Mouse (Mus musculus) left cerebral cortex, postnatal 10 days (tissue): ENCODE measurements around the gene Pithd1. TPM values are rescaled to one million over a fixed set of nuclear protein-coding genes. Genes with fewer than 3 reads are reported as not detected.

ENCODE experiments used
- DNase-seq, 2 experiments: peaks; one replicate each; pipeline ENCODE4 v3.0.0; 2021 to 2022; ENCODE audit warnings: low spot score in 2 of 2, mixed read lengths in 1 of 2; ENCODE audit errors: extremely low spot score in 1 of 2
- intact Hi-C: fragments of 180-260 bp; cut with DNase I; formaldehyde crosslinking; loops from one replicate; pipeline ENCODE4 v1.15.1; 2025
- total RNA-seq, 2 experiments: library from RNA; stranded (reverse); gene quantifications; 2 replicates each; pipeline ENCODE4 v1.2.3; 2021

Gene Pithd1
- total RNA-seq = 10 to 100 TPM; 58.4 to 63.8 TPM

- intact Hi-C loops = loop anchor here (10.0 kb wide), 1 partner anchor 68 kb away; the partner anchor contains the start of gene Rpl11
- DNase-seq = peak; percentile 87 to 94
These were observed at the start of gene Pithd1 for GRCm38 (mm10) chr4:135986943-135987710. TSS of gene Pithd1 (minus strand) at chr4:135987264.

DNA sequence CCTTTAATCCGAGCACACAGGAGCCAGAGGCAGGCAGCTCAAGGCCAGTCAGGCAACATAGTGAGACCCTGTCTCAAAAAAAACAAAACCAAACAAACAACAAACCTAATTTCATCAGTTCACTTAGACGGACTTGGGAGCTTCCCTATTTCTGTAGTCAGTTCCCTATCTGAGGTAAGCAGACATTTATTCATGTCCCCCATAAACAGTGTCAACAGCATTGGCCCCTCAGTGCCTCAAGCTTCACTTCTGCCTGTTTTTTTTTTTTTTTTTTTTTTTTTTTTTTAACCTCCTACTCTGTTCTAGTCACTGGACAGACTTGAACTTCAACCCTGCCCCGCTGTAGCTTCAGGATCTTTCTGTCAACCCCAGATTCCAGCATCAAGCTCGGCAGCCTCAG lies 48.0 kb upstream of the Pithd1 start:
- intact Hi-C loops = no loop called here
- no peak for DNase-seq

DNA sequence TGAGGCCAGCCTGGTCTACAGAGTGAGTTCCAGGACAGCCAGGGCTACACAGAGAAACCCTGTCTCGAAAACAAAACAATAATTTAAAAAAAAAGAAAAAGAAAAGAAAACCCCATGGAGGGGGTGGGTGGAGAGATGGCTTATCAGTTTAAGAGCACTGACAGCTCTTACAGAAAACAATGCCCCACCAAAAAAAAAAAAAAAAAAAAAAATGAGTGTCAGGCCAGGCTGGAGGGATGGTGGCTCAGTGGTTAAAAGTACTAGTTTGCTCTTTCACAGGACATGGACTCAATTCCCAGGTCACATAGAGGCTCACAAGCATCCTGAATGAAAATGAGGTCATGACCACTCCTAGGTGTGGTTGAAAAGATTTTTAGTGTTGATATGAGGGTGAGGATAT lies 46.2 kb upstream of the Pithd1 start:
- no peak for DNase-seq
- intact Hi-C loops = no loop called here

DNA sequence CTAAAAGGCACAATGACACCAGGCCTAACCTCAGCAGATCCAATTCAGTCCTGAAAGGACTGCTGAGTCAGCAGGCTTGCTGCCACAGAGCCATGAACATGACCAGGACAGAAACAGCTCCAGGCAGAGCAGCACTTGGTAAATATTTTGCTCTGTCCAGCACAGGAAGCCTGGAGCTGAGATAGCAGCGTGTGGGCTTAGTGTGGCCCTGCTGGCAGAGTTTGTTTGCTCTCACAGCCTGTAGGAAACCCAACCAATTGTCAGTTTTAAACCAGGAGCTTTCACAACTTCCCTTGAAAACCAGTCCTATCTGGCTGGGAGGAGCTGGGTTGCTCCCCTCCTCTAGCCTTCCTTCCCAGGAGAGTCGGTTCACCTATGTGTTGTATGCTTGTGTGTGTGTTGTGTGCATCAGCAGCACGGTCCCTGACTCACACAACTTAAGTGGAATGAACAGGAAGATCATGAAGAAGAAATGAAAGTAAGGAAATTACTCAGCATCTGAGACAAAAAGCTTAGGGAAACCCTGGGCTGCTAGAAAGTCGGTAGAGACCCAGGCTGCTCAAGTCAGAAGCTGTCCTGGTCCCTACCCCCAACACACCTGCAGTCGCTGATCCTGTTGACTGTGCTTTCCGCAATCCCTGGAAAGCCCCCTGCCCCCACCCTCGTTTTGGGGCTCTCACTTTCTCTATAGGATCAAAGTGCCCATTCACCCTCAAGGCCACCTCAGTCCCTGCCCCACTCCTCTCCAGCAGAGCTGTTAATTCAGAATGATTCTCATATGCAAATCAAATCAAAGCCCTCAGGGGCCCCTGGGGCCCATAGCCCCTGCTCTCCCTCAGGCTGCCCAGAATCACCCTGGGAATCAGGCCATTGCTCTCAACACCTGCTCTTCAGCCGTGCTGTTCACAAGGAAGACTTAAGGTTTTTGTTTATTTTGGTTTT lies 44.2 kb upstream of the Pithd1 start:
- peak in 1 of 2 experiments; percentile 60 for DNase-seq
- intact Hi-C loops = no loop called here

DNA sequence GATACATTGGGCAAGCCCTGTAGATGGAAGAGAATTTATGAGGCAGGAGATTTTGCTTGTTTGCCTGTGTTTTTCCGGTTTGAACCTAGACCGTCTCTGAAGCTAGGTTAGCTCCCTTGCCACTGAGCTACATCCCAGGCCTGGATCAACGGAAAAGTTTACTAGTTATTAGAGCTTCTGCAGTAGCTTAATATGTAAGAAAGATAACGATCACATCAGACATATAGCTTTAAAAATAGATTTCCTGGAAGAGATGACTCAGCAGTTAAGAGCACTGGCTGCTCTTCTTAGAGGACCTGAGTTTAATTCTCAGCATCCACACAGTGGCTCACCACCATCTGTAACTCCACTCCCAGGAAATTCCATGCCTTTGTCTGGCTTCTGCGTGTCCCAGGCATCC lies 41.6 kb upstream of the Pithd1 start:
- no peak for DNase-seq
- intact Hi-C loops = no loop called here

- DNase-seq = no peak
These were observed 41.1 kb upstream of the Pithd1 start for GRCm38 (mm10) chr4:136028132-136028564.

DNA sequence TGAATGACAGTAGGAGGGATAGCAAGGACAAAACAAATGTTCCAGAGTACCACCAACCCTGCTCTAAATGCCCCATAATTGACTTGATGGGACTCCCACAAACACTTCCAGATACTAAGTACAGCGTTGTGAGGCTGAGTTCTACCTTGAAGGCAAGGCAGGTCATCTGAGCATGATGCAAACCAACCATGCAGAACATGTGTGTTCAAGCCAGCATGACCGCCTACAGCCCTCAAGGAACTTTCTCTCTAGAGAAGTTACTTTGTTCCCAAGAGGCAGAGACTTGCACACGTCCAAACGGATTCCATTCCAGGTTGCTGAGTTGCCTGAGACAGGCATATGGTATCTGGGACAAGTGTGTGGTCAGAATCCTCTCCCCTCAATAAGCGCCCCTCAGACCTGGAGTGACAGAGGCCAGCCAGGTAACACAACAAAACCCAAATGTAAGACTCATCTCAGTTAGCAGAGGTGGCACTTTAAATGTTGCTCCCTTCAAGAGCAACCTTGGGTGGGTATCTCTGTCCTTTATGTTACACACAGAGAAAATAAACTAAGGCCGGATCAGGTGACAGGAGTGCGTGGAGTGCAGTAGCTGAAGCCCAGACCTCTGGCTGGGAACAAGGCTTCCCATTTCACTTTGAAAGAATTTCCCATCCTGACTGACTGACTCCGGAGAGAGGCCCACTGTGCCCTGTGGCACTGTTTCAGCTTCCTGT lies 40.5 kb upstream of the Pithd1 start:
- intact Hi-C loops = no loop called here
- no peak for DNase-seq

More at GRCm38 (mm10) chr4:136028132-136028564, 41.1 kb upstream of the Pithd1 start:
- intact Hi-C loops = no loop called here

- no peak for DNase-seq
- intact Hi-C loops = no loop called here
These were observed 38.3 kb upstream of the Pithd1 start for GRCm38 (mm10) chr4:136025350-136025749.

GRCm38 (mm10) chr4:136022924-136023323 lies 35.9 kb upstream of the Pithd1 start:
- DNase-seq = peak in 1 of 2 experiments; percentile 43
- intact Hi-C loops = no loop called here

- DNase-seq = peak; percentile 99 to 100
- intact Hi-C loops = no loop called here
These were observed 34.5 kb upstream of the Pithd1 start, which contains the start of gene Eloa for GRCm38 (mm10) chr4:136021549-136022047. TSS of gene Eloa (minus strand) at chr4:136021763.

DNA sequence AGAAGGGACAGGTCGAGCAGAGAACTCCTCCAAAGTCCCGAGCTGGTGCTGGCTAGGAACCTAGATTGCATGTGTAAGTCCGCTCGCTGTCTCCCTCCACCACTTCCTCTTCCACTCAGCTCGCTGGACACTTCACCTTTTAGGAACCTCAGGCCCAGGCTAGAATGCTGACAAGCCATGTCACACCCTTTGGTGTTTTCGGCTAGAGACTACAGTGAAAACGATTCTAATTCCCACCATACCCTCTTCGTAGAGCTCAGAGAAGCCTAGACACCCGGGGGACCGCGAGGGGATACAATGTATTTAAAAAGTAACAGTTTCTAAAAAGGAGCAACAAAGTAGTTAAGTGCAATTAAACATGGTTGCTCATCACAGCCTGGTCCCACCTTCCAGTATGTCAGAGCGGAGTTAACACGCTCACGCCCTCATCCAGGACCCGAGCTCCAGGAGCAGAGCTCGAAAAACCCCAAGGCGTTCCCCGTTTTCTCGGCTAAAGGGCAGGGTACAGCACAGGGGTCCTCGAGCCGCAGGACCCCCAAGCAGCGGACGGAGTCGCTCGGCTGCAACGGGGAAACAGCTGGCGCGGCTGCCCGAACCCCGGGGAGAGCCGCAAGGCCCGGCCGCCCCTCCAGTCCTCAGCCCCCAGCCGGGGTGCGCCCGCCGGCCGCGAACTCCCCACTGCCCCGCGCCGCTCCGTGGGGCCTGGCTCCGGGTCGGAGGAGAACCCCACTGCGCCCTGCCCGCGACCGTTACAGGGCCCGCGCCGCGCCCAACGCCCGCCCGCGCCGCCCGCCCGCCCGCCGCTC lies 33.9 kb upstream of the Pithd1 start:
- DNase-seq = peak in 1 of 2 experiments; percentile 5
- intact Hi-C loops = no loop called here

DNA sequence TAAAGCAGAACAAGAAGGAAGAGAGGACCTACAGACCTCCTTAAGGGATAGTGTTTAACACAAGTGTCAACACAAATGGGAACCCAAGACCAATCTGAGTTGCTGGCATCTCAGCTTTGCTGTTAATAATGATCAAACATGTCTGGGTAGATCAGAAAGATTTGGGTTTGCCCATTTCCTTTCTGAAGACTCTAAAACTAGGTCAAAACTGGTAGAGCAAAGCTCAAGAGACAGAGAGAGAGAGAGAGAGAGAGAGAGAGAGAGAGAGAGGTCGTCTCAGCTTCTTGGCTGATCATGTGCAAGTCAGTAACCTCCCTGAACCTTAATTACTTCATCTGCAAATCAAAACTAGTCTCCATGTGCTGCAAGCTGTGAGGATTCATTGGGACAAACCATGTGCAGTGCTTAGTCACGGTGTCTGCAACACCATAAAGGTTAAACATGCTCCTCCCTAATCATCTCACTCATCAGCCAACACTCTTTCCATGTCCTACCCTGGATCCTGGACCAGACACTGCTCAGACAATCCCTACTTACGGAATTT lies 29.1 kb upstream of the Pithd1 start:
- DNase-seq = no peak
- intact Hi-C loops = no loop called here

- DNase-seq = no peak
- intact Hi-C loops = no loop called here
These were observed 23.5 kb upstream of the Pithd1 start for GRCm38 (mm10) chr4:136010586-136010985.

GRCm38 (mm10) chr4:136008782-136009447 lies 21.9 kb upstream of the Pithd1 start:
- DNase-seq = no peak
- intact Hi-C loops = no loop called here

DNA sequence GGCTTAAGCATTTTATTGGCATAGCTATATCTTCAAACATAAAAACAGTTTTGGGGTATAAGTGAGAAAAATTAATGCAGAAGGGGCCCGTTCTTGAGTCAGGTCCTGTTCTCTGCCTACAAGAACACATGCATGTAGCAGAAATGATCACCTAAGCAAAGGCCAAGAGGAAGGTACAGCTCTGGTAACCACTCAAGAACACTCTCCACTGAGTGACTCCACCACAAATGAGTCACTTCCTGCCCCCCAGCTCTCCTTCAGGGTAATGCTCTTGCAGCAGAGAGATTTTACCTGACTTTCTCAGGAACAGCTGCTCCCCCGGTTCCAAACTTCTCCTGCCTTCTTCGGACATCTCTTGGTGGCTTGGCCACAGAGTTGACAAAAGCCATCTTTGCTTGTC lies 19.8 kb upstream of the Pithd1 start:
- intact Hi-C loops = no loop called here
- no peak for DNase-seq

DNA sequence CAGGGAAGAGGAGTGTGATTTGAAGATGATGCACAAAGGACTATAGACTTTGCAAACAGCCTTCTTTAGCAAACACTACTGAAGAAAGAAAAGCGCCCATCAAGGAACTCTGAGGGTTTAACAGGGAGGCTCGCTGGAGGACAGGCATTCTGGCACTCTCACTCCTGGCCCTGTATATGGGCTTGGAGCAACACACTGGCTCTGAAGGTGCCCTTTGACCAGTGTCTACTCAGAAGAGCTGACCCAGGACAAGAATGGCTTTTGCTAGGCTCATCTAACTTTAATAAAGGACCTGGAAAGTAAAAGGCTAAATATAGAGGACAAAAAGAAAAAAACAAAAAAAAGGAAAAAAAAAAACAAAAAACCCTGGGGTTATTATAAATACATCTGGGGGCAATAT lies 17.9 kb upstream of the Pithd1 start:
- intact Hi-C loops = no loop called here
- no peak for DNase-seq

- intact Hi-C loops = no loop called here
- no peak for DNase-seq
These were observed 17.1 kb upstream of the Pithd1 start for GRCm38 (mm10) chr4:136004107-136004675.
